Mouse (Mus musculus) MEL (cell line): Measurements from ENCODE around the gene Rbfox3. TPM values are rescaled to one million over a fixed set of nuclear protein-coding genes. Genes with fewer than 3 reads are reported as not detected.

ENCODE experiments used
- DNase-seq: peaks from one replicate; pipeline ENCODE4 v3.0.0; 2011; ENCODE audit warnings: low read depth, low spot score
- H3K27ac ChIP-seq: 2 replicates; pipeline ENCODE4 v1.5.1; 2012; ENCODE audit warnings: low read depth, mild to moderate bottlenecking, control low read depth, low read length, moderate library complexity; ENCODE audit not compliant: control insufficient read depth
- H3K27me3 ChIP-seq, 2 experiments: fragments of 150-350 bp in 1 of 2; sonication (generic) in 1 of 2; 2 replicates each; pipeline ENCODE4 v1.6.1; 2012; ENCODE audit warnings: low read length in 2 of 2, mild to moderate bottlenecking in 2 of 2, improper control_type of control experiment in 1 of 2, moderate library complexity in 1 of 2; ENCODE audit not compliant: insufficient read depth in 2 of 2, control insufficient read depth in 1 of 2
- H3K36me3 ChIP-seq, 2 experiments: 2 replicates each; pipeline ENCODE4 v1.6.1; 2012 to 2014; ENCODE audit warnings: low read length in 2 of 2, improper control_type of control experiment in 1 of 2, inconsistent platforms in 1 of 2, mild to moderate bottlenecking in 1 of 2; ENCODE audit not compliant: insufficient read depth in 2 of 2, control insufficient read depth in 1 of 2
- H3K4me1 ChIP-seq, 2 experiments: fragments of 150-350 bp in 1 of 2; sonication (generic) in 1 of 2; 2 replicates each; pipeline ENCODE4 v1.6.1; 2012; ENCODE audit warnings: low read length in 2 of 2, improper control_type of control experiment in 1 of 2, mild to moderate bottlenecking in 1 of 2; ENCODE audit not compliant: insufficient read depth in 2 of 2, control insufficient read depth in 1 of 2
- H3K4me3 ChIP-seq, 2 experiments: fragments of 150-350 bp in 1 of 2; sonication (generic) in 1 of 2; 2 replicates each; pipeline ENCODE4 v1.5.1; 2012; ENCODE audit warnings: low read depth in 2 of 2, low read length in 2 of 2, mild to moderate bottlenecking in 2 of 2, moderate library complexity in 2 of 2, control low read depth in 1 of 2, improper control_type of control experiment in 1 of 2; ENCODE audit not compliant: control insufficient read depth in 1 of 2, insufficient read depth in 1 of 2
- H3K79me2 ChIP-seq: 2 replicates; pipeline ENCODE4 v1.6.1; 2012; ENCODE audit warnings: mild to moderate bottlenecking, low read length, moderate library complexity; ENCODE audit not compliant: control insufficient read depth, poor library complexity, insufficient read depth
- H3K9ac ChIP-seq: 2 replicates; pipeline ENCODE4 v1.6.1; 2012; ENCODE audit warnings: low read depth, mild to moderate bottlenecking, control low read depth, low read length, moderate library complexity; ENCODE audit not compliant: control insufficient read depth, poor library complexity, severe bottlenecking
- H3K9me3 ChIP-seq: fragments of 150-350 bp; sonication (generic); replicated peaks from 2 replicates; pipeline ENCODE4 v1.6.1; 2012; ENCODE audit warnings: mild to moderate bottlenecking, low read length, improper control_type of control experiment, moderate library complexity; ENCODE audit not compliant: insufficient read depth
- BHLHE40 ChIP-seq: IDR thresholded peaks from 2 replicates; pipeline ENCODE4 v1.6.1; 2012; ENCODE audit warnings: low read depth, mild to moderate bottlenecking, inconsistent platforms, low read length, improper control_type of control experiment, borderline replicate concordance
- CHD1 ChIP-seq: IDR thresholded peaks from 2 replicates; pipeline ENCODE4 v1.6.1; 2012; ENCODE audit warnings: low read depth, mild to moderate bottlenecking, inconsistent platforms, low read length, improper control_type of control experiment
- CHD2 ChIP-seq: IDR thresholded peaks from 2 replicates; pipeline ENCODE4 v1.6.1; 2011; ENCODE audit warnings: low read length, improper control_type of control experiment
- CTCF ChIP-seq, 3 experiments: IDR thresholded peaks in 2 of 3; conservative IDR thresholded peaks in 1 of 3; 2 replicates each; pipeline ENCODE4 v1.5.1; 2011 to 2012; ENCODE audit warnings: low read length in 3 of 3, low read depth in 2 of 3, mild to moderate bottlenecking in 2 of 3, improper control_type of control experiment in 1 of 3, inconsistent platforms in 1 of 3, mixed read lengths in 1 of 3, moderate library complexity in 1 of 3; ENCODE audit not compliant: control insufficient read depth in 1 of 3, insufficient read depth in 1 of 3, poor library complexity in 1 of 3, severe bottlenecking in 1 of 3
- E2F4 ChIP-seq: IDR thresholded peaks from 2 replicates; pipeline ENCODE4 v1.6.1; 2011; ENCODE audit warnings: low read depth, low read length, improper control_type of control experiment, borderline replicate concordance
- ELF1 ChIP-seq: IDR thresholded peaks from 2 replicates; pipeline ENCODE4 v1.6.1; 2014; ENCODE audit warnings: low read depth, mild to moderate bottlenecking, inconsistent platforms, low read length, improper control_type of control experiment, moderate library complexity
- EP300 ChIP-seq, 2 experiments: IDR thresholded peaks; 2 replicates each; pipeline ENCODE4 v1.6.1; 2011; ENCODE audit warnings: improper control_type of control experiment in 2 of 2, low read length in 2 of 2, low read depth in 1 of 2, mild to moderate bottlenecking in 1 of 2
- ETS1 ChIP-seq: IDR thresholded peaks from 2 replicates; pipeline ENCODE4 v1.6.1; 2012; ENCODE audit warnings: low read depth, mild to moderate bottlenecking, inconsistent platforms, low read length, improper control_type of control experiment, moderate library complexity
- GATA1 ChIP-seq: IDR thresholded peaks from 2 replicates; pipeline ENCODE4 v1.6.1; 2011; ENCODE audit warnings: low read depth, low read length, improper control_type of control experiment
- HCFC1 ChIP-seq: IDR thresholded peaks from 2 replicates; pipeline ENCODE4 v1.6.1; 2012; ENCODE audit warnings: low read depth, mild to moderate bottlenecking, inconsistent platforms, low read length, improper control_type of control experiment, moderate library complexity
- JUND ChIP-seq: IDR thresholded peaks from 2 replicates; pipeline ENCODE4 v1.6.1; 2011; ENCODE audit warnings: low read depth, mild to moderate bottlenecking, improper control_type of control experiment, low read length
- MAFK ChIP-seq: IDR thresholded peaks from 2 replicates; pipeline ENCODE4 v1.6.1; 2011; ENCODE audit warnings: low read depth, mild to moderate bottlenecking, low read length, improper control_type of control experiment, borderline replicate concordance
- MAZ ChIP-seq: IDR thresholded peaks from 2 replicates; pipeline ENCODE4 v1.6.1; 2012; ENCODE audit warnings: low read depth, mild to moderate bottlenecking, inconsistent platforms, low read length, improper control_type of control experiment
- MYB ChIP-seq: IDR thresholded peaks from 2 replicates; pipeline ENCODE4 v1.6.1; 2011; ENCODE audit warnings: mild to moderate bottlenecking, low read depth, low read length, improper control_type of control experiment
- MYC ChIP-seq: IDR thresholded peaks from 2 replicates; pipeline ENCODE4 v1.6.1; 2011; ENCODE audit warnings: low read depth, mild to moderate bottlenecking, low read length, improper control_type of control experiment, moderate library complexity
- NRF1 ChIP-seq: IDR thresholded peaks from 2 replicates; pipeline ENCODE4 v1.6.1; 2014; ENCODE audit warnings: low read depth, mild to moderate bottlenecking, inconsistent platforms, low read length, improper control_type of control experiment, moderate library complexity; ENCODE audit not compliant: poor library complexity, insufficient read depth, severe bottlenecking
- POLR2A ChIP-seq, 2 experiments: IDR thresholded peaks; 2 replicates each; pipeline ENCODE4 v1.6.1; 2011 to 2012; ENCODE audit warnings: low read length in 2 of 2, mild to moderate bottlenecking in 2 of 2, control low read depth in 1 of 2, improper control_type of control experiment in 1 of 2, low read depth in 1 of 2, moderate library complexity in 1 of 2; ENCODE audit not compliant: control insufficient read depth in 1 of 2, insufficient read depth in 1 of 2, poor library complexity in 1 of 2
- POLR2AphosphoS2 ChIP-seq: IDR thresholded peaks from 2 replicates; pipeline ENCODE4 v1.6.1; 2011; ENCODE audit warnings: low read length, improper control_type of control experiment
- POLR2AphosphoS5 ChIP-seq: IDR thresholded peaks from 2 replicates; pipeline ENCODE4 v1.6.1; 2012; ENCODE audit warnings: low read depth, borderline replicate concordance, mild to moderate bottlenecking, inconsistent platforms, low read length, moderate library complexity, mixed read lengths
- SMC3 ChIP-seq: IDR thresholded peaks from 2 replicates; pipeline ENCODE4 v1.6.1; 2011; ENCODE audit warnings: low read depth, low read length, improper control_type of control experiment
- TBP ChIP-seq: IDR thresholded peaks from 2 replicates; pipeline ENCODE4 v1.8.0; 2011; ENCODE audit warnings: low read depth, low read length, improper control_type of control experiment
- TCF12 ChIP-seq: IDR thresholded peaks from 2 replicates; pipeline ENCODE4 v1.6.1; 2014; ENCODE audit warnings: low read depth, mild to moderate bottlenecking, inconsistent platforms, low read length, improper control_type of control experiment, moderate library complexity
- USF1 ChIP-seq: IDR thresholded peaks from 2 replicates; pipeline ENCODE4 v1.6.1; 2014; ENCODE audit warnings: low read depth, mild to moderate bottlenecking, inconsistent platforms, low read length, improper control_type of control experiment, moderate library complexity
- USF2 ChIP-seq, 2 experiments: IDR thresholded peaks; 2 replicates each; pipeline ENCODE4 v1.6.1; 2011 to 2012; ENCODE audit warnings: improper control_type of control experiment in 2 of 2, low read length in 2 of 2, borderline replicate concordance in 1 of 2, inconsistent platforms in 1 of 2, low read depth in 1 of 2, mild to moderate bottlenecking in 1 of 2; ENCODE audit not compliant: insufficient read depth in 1 of 2
- ZC3H11A ChIP-seq: IDR thresholded peaks from 2 replicates; pipeline ENCODE4 v1.6.1; 2012; ENCODE audit warnings: low read depth, mild to moderate bottlenecking, inconsistent platforms, low read length, improper control_type of control experiment
- ZMIZ1 ChIP-seq: IDR thresholded peaks from 2 replicates; pipeline ENCODE4 v1.6.1; 2012; ENCODE audit warnings: low read depth, mild to moderate bottlenecking, inconsistent platforms, low read length, improper control_type of control experiment, moderate library complexity
- polyA plus RNA-seq, 2 experiments: library from polyadenylated mRNA; stranded (reverse) in 1 of 2; unstranded in 1 of 2; fragments of >175 nt in 1 of 2; fragments of >200 nt in 1 of 2; gene quantifications; 2 replicates each; pipeline versions ENCODE4 v1.2.1 to v1.2.4; 2012; ENCODE audit warnings: low replicate concordance in 2 of 2, low read depth in 1 of 2; ENCODE audit not compliant: insufficient read length in 2 of 2, insufficient read depth in 1 of 2, missing spikeins in 1 of 2
- total RNA-seq: library from RNA; depleted of rRNA; stranded (reverse); fragments of 300-350 nt; gene quantifications from 2 replicates; pipeline ENCODE4 v1.2.3, GENCODE M21; 2012

Rbfox3 gene
- total and polyA plus RNA-seq, 3 experiments: not detected

- Histone ChIP-seq H3K27ac (no peak overlapping the region), H3K9ac (no peak overlapping the region), H3K4me3 (no peak overlapping the region), H3K4me1 (no peaks in the 10 kb centered on the region), H3K9me3 (no peaks in the 10 kb centered on the region), H3K36me3 (no peaks in the 10 kb centered on the region), H3K27me3 (no peaks in the 10 kb centered on the region), H3K79me2 (no peaks in the 10 kb centered on the region)
- TF ChIP-seq HCFC1 (no peak), CTCF (IDR thresholded peaks at IDR 0.05 in 2 of 3, conservative IDR thresholded peaks at IDR 0.05 in 1 of 3; ENCODE audit: control insufficient read depth in 1 of 3, insufficient read depth in 1 of 3, low read depth in 2 of 3, low read length in 3 of 3, poor library complexity in 1 of 3, severe bottlenecking in 1 of 3) (no peak), ZMIZ1 (no peak), POLR2AphosphoS5 (no peak), USF2 (IDR thresholded peaks at IDR 0.05; ENCODE audit: borderline replicate concordance in 1 of 2, insufficient read depth in 1 of 2, low read depth in 1 of 2, low read length in 2 of 2) (no peak), TCF12 (no peak), POLR2A (IDR thresholded peaks at IDR 0.05; ENCODE audit: control insufficient read depth in 1 of 2, insufficient read depth in 1 of 2, low read depth in 1 of 2, low read length in 2 of 2, poor library complexity in 1 of 2) (no peak), MYB (no peak), SMC3 (no peak), ELF1 (no peak), USF1 (no peak), GATA1 (no peak), E2F4 (no peak), TBP (no peak), NRF1 (no peak), MYC (no peak), ETS1 (no peak), MAZ (no peak)
- DNase-seq: no peak
Observed at GRCm38 (mm10) chr11:118861246-118861645, 50.2 kb downstream of the Rbfox3 start.

DNA sequence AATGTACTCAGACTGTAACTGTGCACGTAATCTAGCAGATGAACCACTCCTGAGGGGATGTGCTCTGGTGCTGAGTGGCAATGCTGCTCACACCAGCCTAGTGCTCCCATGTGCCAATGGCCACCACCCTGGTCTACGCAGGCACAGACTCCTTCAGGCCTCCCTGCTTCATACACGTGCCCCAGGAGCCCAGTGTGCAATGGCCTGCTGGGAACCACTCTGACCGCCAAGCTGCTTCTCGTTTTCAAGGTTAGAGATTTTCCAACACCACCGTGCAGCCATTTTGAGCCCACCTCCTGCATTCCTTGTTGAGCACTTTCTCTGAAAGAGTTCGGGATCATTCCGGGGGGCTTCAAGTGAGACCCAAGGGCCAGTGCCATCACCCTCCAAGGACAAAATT lies 50.6 kb downstream of the Rbfox3 start:
- no peak for DNase-seq
- H3K27ac ChIP-seq: no peak overlapping the region
- TF ChIP-seq E2F4 (no peak), ZC3H11A (no peak), MAZ (no peak), MAFK (no peak), CHD1 (no peak), BHLHE40 (no peak), EP300 (IDR thresholded peaks at IDR 0.05; ENCODE audit: low read depth in 1 of 2, low read length in 2 of 2) (no peak), POLR2AphosphoS2 (no peak), CHD2 (no peak), JUND (no peak)
- no peaks in the 10 kb centered on the region for H3K79me2 ChIP-seq
- no peak overlapping the region for H3K9ac ChIP-seq
- H3K4me1 ChIP-seq: no peaks in the 10 kb centered on the region
- H3K4me3 ChIP-seq: no peak overlapping the region
- no peaks in the 10 kb centered on the region for H3K36me3 ChIP-seq
- H3K9me3 ChIP-seq: no peaks in the 10 kb centered on the region
- no peaks in the 10 kb centered on the region for H3K27me3 ChIP-seq
